Mouse (Mus musculus) lung, embryonic 14.5 days (tissue): ENCODE results near the gene Amz1. TPM values are rescaled to one million over a fixed set of nuclear protein-coding genes. Genes with fewer than 3 reads are reported as not detected.

Experiments
- ATAC-seq: fragments of 200-750 bp; cut with Nextera tagmentation; 2 replicates; pipeline ENCODE4 v1.8.0; 2017; ENCODE audit warnings: mild to moderate bottlenecking, moderate TSS enrichment, moderate library complexity; ENCODE audit not compliant: insufficient read depth
- DNase-seq: peaks from one replicate; pipeline ENCODE4 v3.0.0-alpha.2; 2015
- H3K27ac ChIP-seq: fragments of 300-500 bp; sonication (generic); 2 replicates; pipeline ENCODE4 v1.5.1; 2014; ENCODE audit warnings: low read depth, mild to moderate bottlenecking, moderate library complexity
- H3K27me3 ChIP-seq: fragments of 300-500 bp; sonication (generic); 2 replicates; pipeline ENCODE4 v1.6.1; 2014; ENCODE audit warnings: low read length, control low read depth; ENCODE audit not compliant: insufficient read depth
- H3K36me3 ChIP-seq: fragments of 300-500 bp; sonication (generic); 2 replicates; pipeline ENCODE4 v1.6.1; 2014; ENCODE audit warnings: control low read depth; ENCODE audit not compliant: insufficient read depth
- H3K4me1 ChIP-seq: fragments of 300-500 bp; sonication (generic); 2 replicates; pipeline ENCODE4 v1.6.1; 2014; ENCODE audit warnings: antibody characterized with exemption, control low read depth; ENCODE audit not compliant: insufficient read depth
- H3K4me2 ChIP-seq: fragments of 300-500 bp; sonication (generic); 2 replicates; pipeline ENCODE4 v1.6.1; 2014; ENCODE audit warnings: mild to moderate bottlenecking
- H3K4me3 ChIP-seq: fragments of 300-500 bp; sonication (generic); 2 replicates; pipeline ENCODE4 v1.5.1; 2014; ENCODE audit warnings: low read depth, low read length
- H3K9ac ChIP-seq: fragments of 300-500 bp; sonication (generic); 2 replicates; pipeline ENCODE4 v1.6.1; 2014
- H3K9me3 ChIP-seq: fragments of 300-500 bp; sonication (generic); 2 replicates; pipeline ENCODE4 v1.6.1; 2016; ENCODE audit warnings: low read depth, low read length, control low read depth
- CTCF ChIP-seq: IDR thresholded peaks from 2 replicates; pipeline ENCODE4 v1.5.1; 2016; ENCODE audit warnings: antibody characterized with exemption, low read depth
- WGBS: fragments of 180-500 bp; shearing (Covaris S2); extraction: QIAGEN DNeasy Blood & Tissue Kit; methylation state at CpG from one replicate; pipeline ENCODE4 v1.1.7; 2014; 5-methylcytosine and 5-hydroxymethylcytosine counted together
- polyA plus RNA-seq: library from polyadenylated mRNA; unstranded; fragments of >200 nt; fragmentation: Nextera tagmentation; extraction: Ambion mirVana; gene quantifications from 2 replicates; pipeline ENCODE4 v1.2.1, GENCODE M21; 2014

Gene Amz1
- polyA plus RNA-seq: 0.99 and 1.1 TPM in 2 replicates

DNA sequence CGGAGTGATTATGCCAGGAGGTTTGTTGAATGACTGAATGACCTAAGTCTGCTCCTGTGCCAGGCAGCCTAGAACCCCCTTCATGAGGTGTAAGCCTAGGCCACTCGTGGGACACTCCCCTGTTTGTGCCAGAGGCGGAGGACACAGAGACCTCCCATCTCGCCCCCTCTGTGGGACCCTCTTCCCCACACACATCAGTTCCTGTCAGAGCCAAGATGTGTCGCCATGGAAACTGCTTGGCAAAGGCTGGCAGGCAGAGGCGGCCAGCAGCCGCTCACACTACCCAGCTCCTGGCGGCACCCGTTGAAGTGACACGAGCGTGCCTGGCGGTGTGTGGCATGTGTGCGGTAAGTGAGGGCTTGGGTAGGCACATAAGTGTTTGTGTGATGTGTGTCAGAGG lies at the start of gene Amz1:
Gene Amz1, plus strand, starts transcription at position 306 of the 400 bp plus-strand sequence.
- Histone ChIP-seq H3K4me1 (no peaks in the 10 kb centered on the region), H3K27ac (no peak within 1 kb of the TSS), H3K27me3 (no peaks in the 10 kb centered on the region), H3K4me2 (no peak within 1 kb of the TSS), H3K4me3 (no peak within 1 kb of the TSS), H3K9ac (no peak within 1 kb of the TSS), H3K9me3 (no peaks in the 10 kb centered on the region), H3K36me3 (peaks cover 8% of the 10 kb centered on the region)
- no peak for DNase-seq
- 70% methylated on average over 13 of the region's 13 CpGs for WGBS
- 0 out of 2 replicates have a peak, but pooled peaks have one; percentile 5 for ATAC-seq
- TF ChIP-seq CTCF: no peak

DNA sequence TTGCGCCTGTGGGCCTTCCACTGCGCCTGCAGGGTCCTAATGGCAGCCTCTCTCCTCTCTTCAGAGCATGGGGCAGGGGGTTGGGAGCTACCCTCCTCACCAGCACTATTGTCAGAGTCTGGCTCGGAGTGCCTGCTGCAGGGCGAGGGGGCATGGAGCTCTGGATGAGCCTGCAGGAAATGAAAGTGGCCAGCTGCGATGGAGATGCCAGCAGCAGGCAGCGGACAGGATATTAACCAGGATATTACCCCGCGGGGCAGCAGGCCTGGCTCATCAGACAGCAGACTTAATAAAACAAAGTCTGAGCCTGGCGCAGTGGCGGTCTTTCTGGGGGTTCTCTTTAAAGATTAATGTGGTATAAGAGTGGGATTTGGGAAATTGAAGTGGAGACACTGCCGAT lies 48.8 kb upstream of the Amz1 start:
- TF ChIP-seq CTCF: no peak
- no peaks in the 10 kb centered on the region for H3K27me3 ChIP-seq
- DNase-seq: no peak
- no peaks in the 10 kb centered on the region for H3K4me1 ChIP-seq
- no peak overlapping the region for H3K9ac ChIP-seq
- H3K27ac ChIP-seq: no peak overlapping the region
- no peak overlapping the region for H3K4me3 ChIP-seq
- no peaks in the 10 kb centered on the region for H3K9me3 ChIP-seq
- ATAC-seq: no peak
- WGBS: 81% methylated on average over 11 of the region's 11 CpGs
- peaks cover 54% of the 10 kb centered on the region; the same call in 1 of the 2 replicates for H3K36me3 ChIP-seq
- H3K4me2 ChIP-seq: no peak overlapping the region

DNA sequence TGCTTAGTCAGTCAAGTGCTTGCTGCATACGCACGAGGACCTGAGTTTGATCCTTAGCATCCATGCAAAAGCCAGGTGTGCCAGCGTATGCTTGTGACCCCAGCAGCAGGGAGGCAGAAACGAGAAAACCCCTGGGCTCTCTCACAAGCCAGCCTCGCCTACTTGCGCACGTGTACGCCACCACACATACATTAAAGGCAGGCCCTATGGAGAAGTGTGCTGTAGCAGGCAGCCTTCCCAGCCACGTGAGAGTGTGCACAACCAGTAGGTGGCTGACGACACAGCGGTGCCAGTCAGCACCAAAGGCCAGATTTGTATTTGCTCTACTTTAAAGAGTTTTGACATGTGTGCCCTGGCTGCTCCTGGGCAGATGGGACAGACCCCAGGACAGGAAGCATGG lies 48.3 kb upstream of the Amz1 start:
- Histone ChIP-seq H3K9ac (no peak overlapping the region), H3K27me3 (no peaks in the 10 kb centered on the region), H3K36me3 (peaks cover 56% of the 10 kb centered on the region; the same call in 1 of the 2 replicates), H3K4me3 (no peak overlapping the region), H3K9me3 (no peaks in the 10 kb centered on the region), H3K4me1 (no peaks in the 10 kb centered on the region), H3K27ac (no peak overlapping the region), H3K4me2 (no peak overlapping the region)
- DNase-seq: no peak
- no peak for ATAC-seq
- WGBS: 87% methylated on average over 11 of the region's 11 CpGs
- TF ChIP-seq CTCF: no peak

DNA sequence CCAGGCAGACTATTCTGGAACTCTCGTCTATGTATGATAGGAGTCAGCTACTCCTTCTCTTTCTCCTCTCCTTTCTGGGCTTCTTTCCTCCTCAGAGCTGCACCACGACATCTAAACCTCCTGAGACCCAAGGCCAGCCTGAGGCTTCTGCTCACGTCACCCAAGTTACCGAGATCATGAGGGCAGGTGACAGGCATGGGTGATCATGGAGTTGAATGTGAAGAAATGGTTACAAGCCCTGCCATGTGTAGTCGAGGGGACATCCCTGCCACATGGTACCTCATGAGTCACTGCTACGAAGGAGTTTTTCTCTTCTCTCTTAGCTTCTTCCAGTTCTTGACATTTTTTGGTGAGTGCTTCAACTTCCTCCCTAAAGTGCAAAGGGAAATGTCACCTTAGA lies 46.8 kb upstream of the Amz1 start:
- Histone ChIP-seq H3K27me3 (no peaks in the 10 kb centered on the region), H3K9me3 (no peaks in the 10 kb centered on the region), H3K36me3 (peaks cover 50% of the 10 kb centered on the region), H3K27ac (no peak overlapping the region), H3K4me2 (no peak overlapping the region), H3K9ac (no peak overlapping the region), H3K4me1 (no peaks in the 10 kb centered on the region), H3K4me3 (no peak overlapping the region)
- no peak for TF ChIP-seq CTCF
- ATAC-seq: no peak
- WGBS: 84% methylated on average over 6 of the region's 6 CpGs
- DNase-seq: no peak

DNA sequence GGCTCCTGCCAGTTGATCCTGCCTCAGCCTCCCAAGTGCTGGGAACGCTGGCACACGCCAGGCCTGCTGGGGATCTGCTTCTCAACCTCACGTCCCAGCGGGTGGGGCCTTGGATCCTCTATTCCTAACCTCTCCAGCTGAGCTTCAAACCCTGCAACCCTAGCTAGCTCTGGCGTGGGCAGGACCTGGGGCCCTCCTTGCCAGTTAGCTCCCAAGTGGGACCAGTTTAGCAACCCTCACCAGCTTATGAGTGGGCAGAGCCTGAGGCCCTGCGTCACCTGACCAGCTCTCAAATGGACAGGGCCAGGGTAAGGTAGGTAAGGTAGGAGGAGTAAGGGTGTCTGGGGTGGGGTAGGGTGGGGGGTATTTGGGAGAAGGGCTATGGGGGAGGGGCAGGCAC lies 43.9 kb upstream of the Amz1 start:
- H3K4me1 ChIP-seq: no peaks in the 10 kb centered on the region
- no peak for ATAC-seq
- peaks cover 42% of the 10 kb centered on the region for H3K36me3 ChIP-seq
- 85% methylated on average over 6 of the region's 6 CpGs for WGBS
- TF ChIP-seq CTCF: no peak
- no peak overlapping the region for H3K9ac ChIP-seq
- no peak overlapping the region for H3K27ac ChIP-seq
- DNase-seq: no peak
- H3K4me2 ChIP-seq: no peak overlapping the region
- no peaks in the 10 kb centered on the region for H3K27me3 ChIP-seq
- H3K9me3 ChIP-seq: no peaks in the 10 kb centered on the region
- no peak overlapping the region for H3K4me3 ChIP-seq

DNA sequence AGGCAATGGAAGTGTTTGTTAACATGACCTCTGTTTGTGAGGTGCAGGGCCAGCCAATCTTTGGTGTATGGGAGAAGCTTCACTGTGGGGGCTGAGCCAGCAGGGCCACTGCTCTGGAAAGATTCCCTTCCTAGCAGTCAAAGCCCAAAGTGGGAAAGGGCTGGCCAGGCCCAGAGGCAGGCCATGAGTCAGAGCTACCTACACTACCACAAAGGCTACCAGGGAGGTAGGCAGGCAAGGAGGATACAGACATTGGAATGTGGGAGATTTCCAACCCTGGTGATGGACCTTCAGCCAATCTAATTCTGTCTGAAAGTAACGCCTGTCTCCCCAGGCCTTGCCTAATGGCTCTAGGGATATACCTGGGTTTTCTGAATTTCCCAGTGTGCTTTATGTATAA lies 43.0 kb upstream of the Amz1 start:
- TF ChIP-seq CTCF: no peak
- H3K36me3 ChIP-seq: peaks cover 42% of the 10 kb centered on the region
- no peak for ATAC-seq
- no peak overlapping the region for H3K4me2 ChIP-seq
- 81% methylated on average over 1 of the region's 1 CpGs for WGBS
- no peak overlapping the region for H3K27ac ChIP-seq
- H3K27me3 ChIP-seq: no peaks in the 10 kb centered on the region
- DNase-seq: no peak
- H3K9ac ChIP-seq: no peak overlapping the region
- H3K4me3 ChIP-seq: no peak overlapping the region
- H3K4me1 ChIP-seq: no peaks in the 10 kb centered on the region
- no peaks in the 10 kb centered on the region for H3K9me3 ChIP-seq

DNA sequence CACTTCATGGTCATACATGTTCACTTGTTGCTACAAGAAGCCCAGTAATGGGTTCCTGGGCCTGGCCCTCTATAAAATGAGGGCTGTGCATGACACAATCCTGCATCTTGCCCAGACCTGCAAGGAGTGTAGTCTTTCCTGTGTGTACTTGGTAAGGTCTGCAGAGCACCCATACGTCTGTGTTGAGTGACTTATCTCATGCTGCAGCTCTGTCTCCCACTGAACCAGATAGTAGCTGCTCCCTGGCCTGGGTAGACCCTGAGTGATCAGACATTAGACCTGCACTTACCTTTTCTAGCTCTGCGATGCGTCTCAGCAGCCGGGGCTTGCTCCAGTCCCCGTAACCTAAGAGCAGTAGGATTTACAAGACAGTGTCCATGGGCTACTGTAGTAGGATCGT lies 41.8 kb upstream of the Amz1 start:
- no peak overlapping the region for H3K4me2 ChIP-seq
- no peak overlapping the region for H3K4me3 ChIP-seq
- H3K27ac ChIP-seq: no peak overlapping the region
- no peak for TF ChIP-seq CTCF
- H3K36me3 ChIP-seq: peaks cover 41% of the 10 kb centered on the region
- H3K27me3 ChIP-seq: no peaks in the 10 kb centered on the region
- ATAC-seq (no peak), DNase-seq (no peak)
- H3K9ac ChIP-seq: no peak overlapping the region
- no peaks in the 10 kb centered on the region for H3K9me3 ChIP-seq
- 90% methylated on average over 6 of the region's 6 CpGs for WGBS
- H3K4me1 ChIP-seq: no peaks in the 10 kb centered on the region
